ENCODE assay signal across 15 mouse cellular contexts in genomic region chr9:56882283-56882682, GRCm38 (mm10). TPM values are rescaled to one million over a fixed set of nuclear protein-coding genes. Genes with fewer than 3 reads are reported as not detected.
A peak's percentile ranks its signal among the peaks of the same experiment; 100 is the strongest.
DNase-seq lines count a peak whose midpoint lies in the region; ATAC-seq and TF ChIP-seq lines count a peak whose summit lies in the region.
"Had no signal": no experiment of that assay in that cellular context is flagged by ENCODE, and none has a peak within 500 bp of the region (broad histone marks: within the 10 kb centered on the region; RNA-seq: fewer than 3 reads in every experiment).

No protein-coding gene starts in this region.

- TF ChIP-seq CTCF in kidney, adult 2 months (conservative IDR thresholded peaks at IDR 0.05; ENCODE audit: insufficient read depth, insufficient read length, low read depth, low read length), result no peak

- H3K4me1 ChIP-seq in kidney, adult 2 months (ENCODE audit: control insufficient read depth, insufficient read depth, low read length), result no peaks in the 10 kb centered on the region
- peaks cover 26% of the 10 kb centered on the region for H3K4me1 ChIP-seq in embryonic facial prominence, embryonic 10.5 days
- peaks cover 39% of the 10 kb centered on the region for H3K4me1 ChIP-seq in limb, embryonic 14.5 days (ENCODE audit: control insufficient read depth, insufficient read depth, low read length)
- H3K4me1 ChIP-seq: forebrain, embryonic 15.5 days; midbrain, embryonic 15.5 days had no signal

- ATAC-seq in limb, embryonic 14.5 days (ENCODE audit: low FRiP score, low read depth), result no peak
- ATAC-seq: forebrain, embryonic 15.5 days; midbrain, embryonic 15.5 days had no signal

- intact Hi-C loops in gastrocnemius, postnatal 36 days (cut with DNase I), result no loop called here

- no peak overlapping the region for H3K4me2 ChIP-seq in limb, embryonic 14.5 days (replicated peaks; ENCODE audit: low read depth, low read length, severe bottlenecking)
- H3K4me2 ChIP-seq: forebrain, embryonic 15.5 days; midbrain, embryonic 15.5 days had no signal

- no peak overlapping the region for H3K9ac ChIP-seq in limb, embryonic 14.5 days (ENCODE audit: low read depth, low read length, severe bottlenecking)
- H3K9ac ChIP-seq: forebrain, embryonic 15.5 days; midbrain, embryonic 15.5 days had no signal

- WGBS in kidney, adult 2 months, result 83% methylated on average over 4 of the region's 4 CpGs
- WGBS in embryonic facial prominence, embryonic 10.5 days, result 64% methylated on average over 4 of the region's 4 CpGs
- 56% methylated on average over 4 of the region's 4 CpGs for WGBS in limb, embryonic 14.5 days

- H3K4me3 ChIP-seq in kidney, adult 2 months (ENCODE audit: insufficient read depth, low read depth, low read length), result no peak overlapping the region
- no peak overlapping the region for H3K4me3 ChIP-seq in embryonic facial prominence, embryonic 10.5 days
- H3K4me3 ChIP-seq in limb, embryonic 14.5 days (replicated peaks; ENCODE audit: low read length), result no peak overlapping the region
- H3K4me3 ChIP-seq: forebrain, embryonic 15.5 days; midbrain, embryonic 15.5 days had no signal

- peak overlapping the region; percentile 46; the same call in 1 of the 2 replicates for H3K27ac ChIP-seq in kidney, adult 2 months (ENCODE audit: insufficient read depth, low read depth, low read length)
- 0 out of 2 replicates have a peak overlapping the region, but pooled peaks have one; percentile 16 for H3K27ac ChIP-seq in embryonic facial prominence, embryonic 10.5 days (replicated peaks)
- H3K27ac ChIP-seq in limb, embryonic 14.5 days (replicated peaks; ENCODE audit: low read depth, low read length), result peak overlapping the region; percentile 88
- H3K27ac ChIP-seq: forebrain, embryonic 15.5 days; midbrain, embryonic 15.5 days had no signal

- DNase-seq in gastrocnemius, postnatal 25 days, result peak; percentile 34
- DNase-seq in gastrocnemius, postnatal 36 days, result no peak
- DNase-seq in kidney, adult 2 months, result no peak
- DNase-seq in kidney, adult 11 months, result no peak
- no peak for DNase-seq in embryonic facial prominence, embryonic 10.5 days (ENCODE audit: low spot score)
- DNase-seq in limb, embryonic 14.5 days (ENCODE audit: low spot score), result no peak
- no peak for DNase-seq in adrenal gland, adult 8-10 months
- no peak for DNase-seq in urinary bladder, postnatal 14 days (ENCODE audit: low spot score)
- DNase-seq: lung, adult 2 months; right cerebral cortex, postnatal 14 days had no signal

- H3K27me3 ChIP-seq in kidney, adult 2 months (replicated peaks; ENCODE audit: control insufficient read depth, insufficient read depth, low read length), result no peaks in the 10 kb centered on the region
- peaks cover 5% of the 10 kb centered on the region; the same call in 1 of the 2 replicates for H3K27me3 ChIP-seq in embryonic facial prominence, embryonic 10.5 days (replicated peaks; ENCODE audit: low read depth, poor library complexity, severe bottlenecking)
- no peaks in the 10 kb centered on the region for H3K27me3 ChIP-seq in limb, embryonic 14.5 days (ENCODE audit: control insufficient read depth, insufficient read depth, low read length)
- H3K27me3 ChIP-seq: forebrain, embryonic 15.5 days had no signal

- H3K36me3 ChIP-seq in kidney, adult 2 months (ENCODE audit: control insufficient read depth, insufficient read depth, low read length), result no peaks in the 10 kb centered on the region
- H3K36me3 ChIP-seq in embryonic facial prominence, embryonic 10.5 days (replicated peaks), result no peaks in the 10 kb centered on the region
- peaks cover 39% of the 10 kb centered on the region for H3K36me3 ChIP-seq in limb, embryonic 14.5 days (ENCODE audit: control insufficient read depth, insufficient read depth, low read length)
- H3K36me3 ChIP-seq: forebrain, embryonic 15.5 days; G1E; midbrain, embryonic 15.5 days had no signal

- no peaks in the 10 kb centered on the region for H3K9me3 ChIP-seq in embryonic facial prominence, embryonic 10.5 days
- H3K9me3 ChIP-seq in limb, embryonic 14.5 days (ENCODE audit: control insufficient read depth, low read length), result no peaks in the 10 kb centered on the region
- H3K9me3 ChIP-seq: forebrain, embryonic 15.5 days; G1E; midbrain, embryonic 15.5 days had no signal

- no peak for TF ChIP-seq POLR2A in kidney, adult 2 months (IDR thresholded peaks at IDR 0.05; ENCODE audit: low read depth, low read length)
- no peak for TF ChIP-seq POLR2A in limb, embryonic 14.5 days (IDR thresholded peaks at IDR 0.05; ENCODE audit: borderline replicate concordance, extremely low read depth, insufficient read depth, insufficient read length)

RNA-seq across cellular contexts. Expression of gene Cspg4, which starts 17.4 kb away (rescaled TPM):
- 1 to 10 TPM; 6.5 to 9.4 TPM for total RNA-seq in gastrocnemius, postnatal 25 days (2021)
- 1 to 10 TPM; 5.7 to 8.2 TPM for total RNA-seq in gastrocnemius, postnatal 36 days (2021)
- 14.5 and 20.5 TPM in 2 replicates for polyA plus RNA-seq in kidney, adult 2 months (2012; rRNA removed)
- 2.2 and 2.5 TPM in 2 replicates for polyA plus RNA-seq in embryonic facial prominence, embryonic 10.5 days (2016; fragmentation: Nextera tagmentation; extraction: Ambion mirVana)
- 59.9 and 80.6 TPM in 2 replicates for polyA plus RNA-seq in limb, embryonic 14.5 days (2012; rRNA removed)
- 47.1 and 49.2 TPM in 2 replicates for polyA plus RNA-seq in limb, embryonic 14.5 days (2014; fragmentation: Nextera tagmentation; extraction: Ambion mirVana)
- total RNA-seq in adrenal gland, adult 8-10 months (2022), result 10 to 100 TPM in 1 of 4 experiments, 1 to 10 TPM in 3; 6.4 to 15.0 (median 8.1) TPM
- total RNA-seq: neutrophil, adult 5-6 weeks had no signal
- polyA plus RNA-seq: G1E had no signal

RNA-seq across cellular contexts. Expression of gene Odf3l1, which starts 17.8 kb away (rescaled TPM):
- total RNA-seq in gastrocnemius, postnatal 25 days (2021), result under 1 TPM in 1 of 2 experiments, not detected in 1; 0.67 TPM
- total RNA-seq in gastrocnemius, postnatal 36 days (2021), result not detected
- 1.8 and 2.0 TPM in 2 replicates for polyA plus RNA-seq in kidney, adult 2 months (2012; rRNA removed)
- not detected in 2 replicates for polyA plus RNA-seq in embryonic facial prominence, embryonic 10.5 days (2016; fragmentation: Nextera tagmentation; extraction: Ambion mirVana)
- polyA plus RNA-seq in limb, embryonic 14.5 days (2012; rRNA removed), result 2.6 and 2.9 TPM in 2 replicates
- 1.7 and 1.8 TPM in 2 replicates for polyA plus RNA-seq in limb, embryonic 14.5 days (2014; fragmentation: Nextera tagmentation; extraction: Ambion mirVana)
- total RNA-seq in adrenal gland, adult 8-10 months (2022), result 1 to 10 TPM in 1 of 4 experiments, under 1 TPM in 2, not detected in 1; 0.29 to 1.5 (median 0.40) TPM
- total RNA-seq: G1E; left cerebral cortex, postnatal 10 days; neutrophil, adult 5-6 weeks had no signal
- polyA plus RNA-seq: forebrain, embryonic 15.5 days; G1E; midbrain, embryonic 15.5 days had no signal

RNA-seq across cellular contexts. Expression of gene Snx33, which starts 45.9 kb away (rescaled TPM):
- total RNA-seq in gastrocnemius, postnatal 25 days (2021), result 1 to 10 TPM; 3.4 to 5.4 TPM
- total RNA-seq in gastrocnemius, postnatal 36 days (2021), result 1 to 10 TPM; 3.9 to 4.0 TPM
- polyA plus RNA-seq in kidney, adult 2 months (2012; rRNA removed), result 11.8 and 12.0 TPM in 2 replicates
- polyA plus RNA-seq in embryonic facial prominence, embryonic 10.5 days (2016; fragmentation: Nextera tagmentation; extraction: Ambion mirVana), result 10.4 and 11.1 TPM in 2 replicates
- 11.4 and 12.8 TPM in 2 replicates for polyA plus RNA-seq in limb, embryonic 14.5 days (2012; rRNA removed)
- polyA plus RNA-seq in limb, embryonic 14.5 days (2014; fragmentation: Nextera tagmentation; extraction: Ambion mirVana), result 8.1 and 11.2 TPM in 2 replicates
- total RNA-seq in adrenal gland, adult 8-10 months (2022), result 10 to 100 TPM; 31.4 to 52.0 (median 39.9) TPM

RNA-seq across cellular contexts. Expression of gene Imp3, which starts 55.0 kb away (rescaled TPM):
- 10 to 100 TPM; 45.1 to 45.3 TPM for total RNA-seq in gastrocnemius, postnatal 25 days (2021)
- total RNA-seq in gastrocnemius, postnatal 36 days (2021), result 10 to 100 TPM; 40.0 to 46.9 TPM
- 151 and 189 TPM in 2 replicates for polyA plus RNA-seq in kidney, adult 2 months (2012; rRNA removed)
- 66.3 and 69.3 TPM in 2 replicates for polyA plus RNA-seq in embryonic facial prominence, embryonic 10.5 days (2016; fragmentation: Nextera tagmentation; extraction: Ambion mirVana)
- 165 and 193 TPM in 2 replicates for polyA plus RNA-seq in limb, embryonic 14.5 days (2012; rRNA removed)
- 88.8 and 95.2 TPM in 2 replicates for polyA plus RNA-seq in limb, embryonic 14.5 days (2014; fragmentation: Nextera tagmentation; extraction: Ambion mirVana)
- 100 to 1,000 TPM; 102 to 128 (median 114) TPM for total RNA-seq in adrenal gland, adult 8-10 months (2022)

Comparison
In these comparisons a context has a peak if more than half of its experiments do, and no peak if none do; other contexts are left out.
1. H3K27ac ChIP-seq: peak in every context shown above with its lines; median percentile 88 in limb, embryonic 14.5 days; 46 in kidney, adult 2 months; 16 in embryonic facial prominence, embryonic 10.5 days.
2. RNA of gene Snx33, which starts 45.9 kb away (total RNA-seq): 31.4 to 52.0 TPM in adrenal gland, adult 8-10 months; 3.4 to 5.4 TPM in gastrocnemius, postnatal 25 days and 3.9 to 4.0 TPM in gastrocnemius, postnatal 36 days; every median in the first group is over 4 times any median in the second.